Mouse (Mus musculus) ovary, adult 18-20 months (tissue): Measurements from ENCODE around the gene Clic1.

Source experiments
- DNase-seq: peaks from one replicate; pipeline ENCODE4 v3.0.0; 2022; ENCODE audit warnings: low spot score, mixed read lengths

The Clic1 gene

DNA sequence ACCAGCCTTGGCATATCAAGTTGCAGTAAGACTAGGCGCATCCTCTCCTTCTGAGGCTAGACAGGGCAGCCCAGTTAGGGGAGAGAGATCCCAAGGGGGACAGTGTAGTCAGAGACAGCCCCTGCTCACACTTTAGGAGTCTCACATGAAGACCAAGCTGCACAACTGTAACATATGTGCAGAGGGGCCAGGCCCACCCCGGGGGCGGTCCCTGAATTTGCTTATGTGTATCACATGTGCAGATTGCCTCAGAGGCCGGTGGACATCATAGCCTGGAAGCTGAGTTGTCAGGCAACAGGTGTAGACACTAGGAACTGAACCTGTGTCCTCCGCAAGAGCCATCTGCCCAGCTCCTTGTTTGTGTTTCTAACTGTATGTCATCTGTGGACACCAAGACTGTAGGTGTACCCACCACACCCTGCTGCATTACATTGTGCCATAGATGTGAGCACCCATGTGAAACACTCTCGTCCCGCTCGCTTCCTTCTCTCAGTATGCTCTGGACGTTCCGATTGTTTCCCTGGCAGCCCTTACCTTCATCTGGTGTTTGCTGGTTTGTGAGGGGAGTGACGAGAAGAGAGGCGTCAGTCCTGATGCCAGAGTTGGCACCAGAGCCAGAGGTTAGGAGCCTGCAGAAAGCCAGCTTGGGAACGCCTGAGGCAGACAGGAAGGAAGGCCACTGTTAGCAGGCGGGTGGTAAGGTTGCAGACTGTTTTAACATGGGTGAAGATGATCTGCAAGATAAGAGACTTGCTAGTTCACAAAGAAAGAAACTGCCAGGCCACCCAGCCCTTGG is 42.8 kb downstream of the Clic1 start:
- DNase-seq = no peak

DNA sequence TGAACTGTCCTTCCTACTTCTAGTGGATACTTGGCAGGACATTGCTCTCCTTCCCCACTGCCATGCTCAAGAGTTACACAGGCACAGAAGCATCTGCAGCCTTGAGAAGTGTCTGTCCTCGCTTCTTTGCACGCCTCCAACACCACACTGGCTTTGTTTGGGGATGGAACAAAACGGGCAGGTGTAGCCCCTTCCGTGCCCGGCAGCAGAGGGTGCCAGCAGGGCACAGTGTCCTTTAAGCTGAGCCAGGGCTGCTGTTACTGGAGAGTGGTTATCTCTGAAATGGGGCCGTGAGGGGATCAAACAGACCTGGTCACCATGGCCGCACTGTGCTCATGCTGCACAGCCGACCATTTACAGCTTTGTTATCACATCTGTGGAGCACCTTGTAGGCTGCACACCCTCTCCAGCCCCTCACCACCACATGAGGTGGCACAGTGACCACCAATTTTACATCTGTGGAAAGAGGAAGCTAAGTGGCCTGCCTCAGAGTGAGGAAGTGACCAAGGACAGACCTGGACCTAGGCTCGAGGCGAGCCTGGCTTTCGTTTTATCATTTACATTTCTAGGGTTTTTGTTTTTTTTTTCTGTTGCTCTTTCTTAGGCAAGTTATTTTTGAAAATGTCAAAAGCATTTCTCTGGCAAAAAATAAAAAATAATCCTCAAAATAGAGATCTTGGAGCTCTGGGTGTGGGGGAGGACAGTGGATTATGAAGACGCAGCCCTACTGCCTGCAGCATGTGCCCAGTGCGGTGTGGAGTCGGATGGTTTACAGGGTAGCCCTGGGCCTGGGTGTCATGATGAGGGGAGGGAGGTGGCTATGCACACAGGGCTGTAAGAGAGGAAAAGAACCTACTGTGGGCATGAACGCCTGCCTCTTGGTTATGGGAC is 45.0 kb downstream of the Clic1 start:
- DNase-seq = peak; percentile 51

DNA sequence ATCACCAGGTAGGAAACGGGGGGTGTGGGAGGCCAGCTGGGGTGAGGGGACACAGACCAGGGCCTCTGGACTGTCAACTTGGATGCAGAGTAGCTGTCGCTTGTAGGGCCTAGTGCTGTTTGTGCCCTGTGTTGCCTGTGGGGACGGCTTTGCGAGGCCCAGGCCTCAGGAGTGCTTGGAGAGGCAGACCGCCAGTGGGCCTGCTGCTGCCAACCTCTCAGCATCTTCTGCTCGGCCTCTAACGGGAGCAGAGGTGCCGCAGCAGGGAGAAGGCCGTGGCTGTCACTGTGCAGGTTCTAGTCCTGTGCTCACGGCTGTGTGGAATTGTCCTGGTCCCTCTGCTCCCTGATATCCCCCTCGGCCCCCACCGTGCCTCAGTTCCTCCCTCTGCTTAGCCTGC is 46.8 kb downstream of the Clic1 start:
- no peak for DNase-seq

GRCm38 (mm10) chr17:35097164-35097655 is 47.4 kb downstream of the Clic1 start:
- no peak for DNase-seq

GRCm38 (mm10) chr17:35100196-35100765 is 50.5 kb downstream of the Clic1 start:
- DNase-seq = no peak

DNA sequence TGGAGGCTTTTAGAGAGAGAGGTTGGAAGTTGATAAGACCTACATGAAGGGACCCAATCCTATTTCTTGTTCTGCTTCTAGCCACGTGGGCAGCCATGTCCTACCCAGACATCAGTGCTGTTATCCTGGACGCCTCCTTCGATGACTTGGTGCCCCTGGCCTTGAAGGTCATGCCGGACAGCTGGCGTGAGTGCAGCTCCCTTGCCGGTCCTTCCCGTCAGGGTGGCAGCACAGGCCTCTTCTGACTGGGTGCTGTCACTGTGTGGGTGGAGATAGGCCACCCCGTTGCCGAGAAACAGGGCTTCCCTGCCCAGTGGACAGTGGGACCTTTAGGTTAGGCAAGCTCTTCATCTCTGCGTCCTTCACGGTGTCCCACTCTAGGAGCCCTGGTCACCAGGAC is 51.4 kb downstream of the Clic1 start:
- no peak for DNase-seq

DNA sequence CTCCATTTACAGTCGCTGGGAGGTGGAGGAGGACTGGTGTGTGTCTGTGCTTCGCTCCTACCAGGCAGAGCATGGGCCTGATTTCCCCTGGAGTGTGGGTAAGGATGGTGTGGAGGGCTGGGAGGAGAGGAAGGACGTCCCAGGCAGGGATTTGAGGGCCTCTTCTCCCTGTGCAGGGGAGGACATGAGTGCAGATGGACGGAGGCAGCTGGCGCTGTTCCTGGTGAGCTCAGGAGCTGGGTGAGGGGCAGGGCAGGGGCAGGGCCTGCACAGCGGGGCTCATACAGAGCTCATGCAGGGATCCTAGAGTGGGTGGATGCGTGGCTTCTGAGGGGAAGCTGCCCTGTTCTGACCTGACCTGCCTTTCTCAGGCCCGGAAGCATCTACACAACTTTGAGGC is 52.5 kb downstream of the Clic1 start:
- no peak for DNase-seq

GRCm38 (mm10) chr17:35103221-35103690 is 53.5 kb downstream of the Clic1 start:
- no peak for DNase-seq

DNA sequence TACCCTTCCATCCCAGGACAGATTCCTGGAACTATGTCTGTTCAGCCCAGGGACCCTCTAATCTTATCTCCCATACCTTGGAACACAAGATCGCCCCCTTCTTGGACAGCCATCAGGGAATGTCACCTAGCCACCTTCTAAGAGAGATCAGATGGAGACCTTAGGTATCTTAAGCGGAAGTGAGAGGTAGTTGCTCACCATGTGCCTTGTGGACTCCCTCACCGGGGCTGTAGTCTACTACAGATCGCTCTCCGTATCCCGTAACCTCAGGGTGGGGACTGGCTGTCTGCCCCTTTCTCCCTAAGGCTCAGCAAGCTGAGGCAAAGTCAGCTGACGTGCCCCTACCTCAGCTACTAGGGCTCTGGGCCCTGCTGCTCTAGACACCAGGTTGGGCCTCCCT is 54.3 kb downstream of the Clic1 start:
- no peak for DNase-seq

- no peak for DNase-seq
Measured at GRCm38 (mm10) chr17:35104754-35105153, 55.0 kb downstream of the Clic1 start.

DNA sequence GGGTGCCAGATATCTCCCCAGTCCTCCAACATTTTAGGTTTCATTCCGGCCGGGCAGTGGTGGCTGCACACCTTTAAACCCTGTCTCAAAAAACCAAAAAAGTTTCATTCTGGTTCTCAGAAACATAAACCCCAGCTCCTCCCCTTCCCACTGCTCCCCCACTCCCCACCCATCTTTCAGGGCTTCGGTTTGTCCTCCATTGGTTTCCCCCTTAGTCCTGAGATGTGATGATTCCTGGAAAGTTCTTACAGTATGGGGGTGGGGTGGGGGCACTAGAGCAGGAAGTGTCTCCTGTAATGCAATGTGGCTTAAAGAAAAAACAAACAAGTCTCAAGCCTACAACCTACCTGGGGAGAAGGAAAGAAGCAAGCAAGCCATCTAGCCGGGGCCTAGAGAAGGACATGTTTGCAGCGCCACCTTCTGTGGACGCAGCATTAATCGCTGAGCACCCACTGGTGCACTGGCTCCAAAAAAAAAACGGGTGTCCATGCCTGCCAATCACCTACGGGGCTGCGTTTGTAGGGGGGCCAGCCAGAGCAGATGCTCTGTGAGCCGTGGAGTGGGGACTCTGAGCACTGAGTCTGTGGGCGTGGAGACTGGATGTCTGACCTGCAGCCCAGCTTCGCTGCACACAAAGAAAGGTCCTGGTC is 56.1 kb downstream of the Clic1 start:
- no peak for DNase-seq

- no peak for DNase-seq
Measured at GRCm38 (mm10) chr17:35106522-35106921, 56.8 kb downstream of the Clic1 start.

- DNase-seq = no peak
Measured at GRCm38 (mm10) chr17:35108097-35108496, 58.3 kb downstream of the Clic1 start, which contains the start of gene Ly6g5c. TSS of gene Ly6g5c (plus strand) at chr17:35108279.
